28 mouse cellular contexts compared by ENCODE assay signal in the genomic region with DNA sequence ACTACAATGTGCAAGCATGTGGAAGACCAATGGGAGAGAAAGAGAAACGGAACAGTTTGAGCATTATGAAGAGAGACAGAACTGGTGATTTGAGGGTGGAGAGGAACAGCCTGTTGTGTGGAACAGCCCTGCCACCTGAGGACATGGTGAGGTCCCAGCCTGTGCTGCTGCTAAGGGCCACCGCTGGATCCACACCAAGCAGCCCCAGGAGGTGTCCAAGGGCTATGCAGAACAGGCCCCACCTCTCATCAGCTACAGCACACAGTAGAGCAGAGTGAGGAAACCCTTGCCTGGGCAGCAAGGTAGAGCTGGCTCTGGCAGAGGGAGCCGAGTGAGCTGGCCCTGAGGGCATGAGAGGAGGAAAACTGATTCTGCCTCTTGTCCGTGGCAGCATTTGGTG. TPM values are rescaled to one million over a fixed set of nuclear protein-coding genes. Genes with fewer than 3 reads are reported as not detected.
"Had no signal": no experiment of that assay in that cellular context is flagged by ENCODE, and none has a peak within 500 bp of the region (broad histone marks: within the 10 kb centered on the region; RNA-seq: fewer than 3 reads in every experiment).

No protein-coding gene starts in this region.

- ATAC-seq: liver, postnatal 0 days; lung, postnatal 0 days had no signal

- H3K4me3 ChIP-seq: layer of hippocampus, adult 2 months; limb, embryonic 15.5 days; midbrain, embryonic 12.5 days; stomach, embryonic 15.5 days had no signal

- H3K9ac ChIP-seq: limb, embryonic 15.5 days; liver, embryonic 14.5 days; liver, postnatal 0 days; lung, embryonic 14.5 days; midbrain, embryonic 12.5 days; stomach, embryonic 15.5 days had no signal

- DNase-seq: kidney, adult 8-10 months; kidney, postnatal 14 days; layer of hippocampus, adult 9-11 months; liver, postnatal 0 days; lung, embryonic 14.5 days; retina, postnatal 1 day; right cerebral cortex, postnatal 25 days; spleen, adult 18-20 months; thymus, postnatal 25 days had no signal

- H3K27ac ChIP-seq: layer of hippocampus, adult 2 months; limb, embryonic 15.5 days; liver, embryonic 14.5 days; macrophage; midbrain, embryonic 12.5 days; stomach, embryonic 15.5 days had no signal

- H3K4me2 ChIP-seq: limb, embryonic 15.5 days; liver, embryonic 11.5 days; lung, embryonic 14.5 days; midbrain, embryonic 12.5 days; stomach, embryonic 15.5 days had no signal

- H3K27me3 ChIP-seq: limb, embryonic 15.5 days; midbrain, embryonic 12.5 days; stomach, embryonic 15.5 days had no signal

- H3K4me1 ChIP-seq: limb, embryonic 15.5 days; midbrain, embryonic 12.5 days; stomach, embryonic 15.5 days had no signal

- H3K9me3 ChIP-seq: limb, embryonic 15.5 days; midbrain, embryonic 12.5 days; stomach, embryonic 15.5 days had no signal

- H3K36me3 ChIP-seq: limb, embryonic 15.5 days; midbrain, embryonic 12.5 days; stomach, embryonic 15.5 days had no signal

RNA-seq across cellular contexts. Expression of gene Gabrr3, which starts 5.1 kb away (rescaled TPM):
- total RNA-seq: layer of hippocampus, adult 2 months; megakaryocyte, adult 5-6 weeks; neutrophil, adult 5-6 weeks had no signal
- polyA plus RNA-seq: large intestine, adult 2 months; limb, embryonic 15.5 days; liver, embryonic 11.5 days; liver, embryonic 14.5 days; liver, postnatal 0 days; lung, embryonic 14.5 days; lung, postnatal 0 days; macrophage; midbrain, postnatal 0 days; neural tube, embryonic 11.5 days; stomach, embryonic 15.5 days; thymus, postnatal 0 days had no signal

RNA-seq across cellular contexts. Expression of gene Olfr209, which starts 38.2 kb away (rescaled TPM):
- total RNA-seq: layer of hippocampus, adult 2 months; layer of hippocampus, postnatal 25 days; left cerebral cortex, adult 18-20 months; left cerebral cortex, postnatal 25 days; megakaryocyte, adult 5-6 weeks; midbrain, postnatal 0 days; neutrophil, adult 5-6 weeks had no signal
- polyA plus RNA-seq: kidney, embryonic 16.5 days; large intestine, adult 2 months; limb, embryonic 11.5 days; limb, embryonic 15.5 days; liver, embryonic 11.5 days; liver, embryonic 14.5 days; liver, postnatal 0 days; lung, embryonic 14.5 days; lung, postnatal 0 days; macrophage; midbrain, embryonic 12.5 days; midbrain, postnatal 0 days; neural tube, embryonic 11.5 days; stomach, embryonic 15.5 days; thymus, postnatal 0 days had no signal

RNA-seq across cellular contexts. Expression of gene Olfr206, which starts 52.9 kb away (rescaled TPM):
- total RNA-seq: layer of hippocampus, adult 2 months; layer of hippocampus, postnatal 25 days; left cerebral cortex, adult 18-20 months; left cerebral cortex, postnatal 25 days; megakaryocyte, adult 5-6 weeks; midbrain, postnatal 0 days had no signal
- polyA plus RNA-seq: kidney, embryonic 16.5 days; large intestine, adult 2 months; limb, embryonic 11.5 days; limb, embryonic 15.5 days; liver, embryonic 11.5 days; liver, embryonic 14.5 days; liver, postnatal 0 days; lung, embryonic 14.5 days; lung, postnatal 0 days; macrophage; midbrain, embryonic 12.5 days; midbrain, postnatal 0 days; neural tube, embryonic 11.5 days; stomach, embryonic 15.5 days; thymus, postnatal 0 days had no signal
